Mouse (Mus musculus) lung, adult 2 months (tissue): ENCODE data around the gene Kif5a. TPM values are rescaled to one million over a fixed set of nuclear protein-coding genes. Genes with fewer than 3 reads are reported as not detected.
A peak's percentile ranks its signal among the peaks of the same experiment; 100 is the strongest.

Experiments used
- DNase-seq: peaks from one replicate; pipeline ENCODE4 v3.0.0; 2022
- H3K4me1 ChIP-seq: fragments of 200-500 bp; 2 replicates; pipeline ENCODE4 v1.6.1; 2011; ENCODE audit warnings: low read length; ENCODE audit not compliant: control insufficient read depth, insufficient read depth
- H3K4me3 ChIP-seq: fragments of 200-500 bp; replicated peaks from 2 replicates; pipeline ENCODE3; 2011; ENCODE audit warnings: low read depth, mild to moderate bottlenecking, control low read depth, low read length; ENCODE audit errors: extremely low read depth
- CTCF ChIP-seq: fragments of 200-500 bp; IDR thresholded peaks from 2 replicates; pipeline ENCODE4 v1.5.1; 2011; ENCODE audit warnings: mild to moderate bottlenecking, low read length, control low read depth; ENCODE audit not compliant: insufficient read depth
- POLR2A ChIP-seq: fragments of 200-500 bp; IDR thresholded peaks from 2 replicates; pipeline ENCODE4 v1.6.1; 2011; ENCODE audit warnings: low read depth, mild to moderate bottlenecking, control low read depth, low read length, borderline replicate concordance; ENCODE audit errors: extremely low read depth
- WGBS: fragments of 180-500 bp; shearing (Covaris S2); methylation state at CpG from one replicate; pipeline ENCODE4 v1.1.7; 2018; 5-methylcytosine and 5-hydroxymethylcytosine counted together
- polyA plus RNA-seq: library from polyadenylated mRNA; depleted of rRNA; stranded (reverse); fragments of >200 nt; gene quantifications from 2 replicates; pipeline ENCODE4 v1.2.3, GENCODE M21; 2012

The Kif5a gene
- polyA plus RNA-seq, 1 experiment = 1.3 TPM

DNA sequence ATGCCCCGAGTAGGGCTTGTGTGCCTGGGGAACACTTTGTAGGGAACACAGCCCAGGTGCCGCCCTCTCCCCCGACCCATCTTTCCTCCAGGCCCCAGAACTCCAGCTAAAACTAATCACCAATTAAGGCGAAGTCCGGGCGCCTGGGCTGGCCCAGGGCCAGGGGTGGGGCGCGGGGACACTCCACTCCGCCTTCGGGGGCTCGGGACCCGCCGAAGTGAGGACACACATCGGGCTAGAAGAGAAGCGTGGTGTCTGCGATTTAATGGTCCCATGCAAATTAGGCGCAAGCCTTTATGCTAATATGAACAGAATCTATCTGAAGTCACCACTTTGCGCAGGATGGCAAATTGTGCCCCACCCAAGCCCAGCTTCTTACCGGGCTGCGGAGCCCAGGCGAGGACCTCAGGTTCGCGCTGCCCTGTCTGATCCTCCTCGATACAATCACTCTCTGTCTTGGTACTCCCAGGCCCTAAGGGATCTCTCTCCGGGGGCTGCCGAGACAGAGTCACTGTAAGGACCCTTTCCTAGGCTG lies 74.0 kb downstream of the Kif5a start:
- no peaks in the 10 kb centered on the region for H3K4me1 ChIP-seq
- WGBS = 2% methylated on average over 26 of the region's 26 CpGs
- DNase-seq = peak; percentile 46
- TF ChIP-seq POLR2A (0 out of 2 replicates have a peak, but pooled peaks have one; percentile 11), CTCF (no peak)
- H3K4me3 ChIP-seq = peak overlapping the region; percentile 54

DNA sequence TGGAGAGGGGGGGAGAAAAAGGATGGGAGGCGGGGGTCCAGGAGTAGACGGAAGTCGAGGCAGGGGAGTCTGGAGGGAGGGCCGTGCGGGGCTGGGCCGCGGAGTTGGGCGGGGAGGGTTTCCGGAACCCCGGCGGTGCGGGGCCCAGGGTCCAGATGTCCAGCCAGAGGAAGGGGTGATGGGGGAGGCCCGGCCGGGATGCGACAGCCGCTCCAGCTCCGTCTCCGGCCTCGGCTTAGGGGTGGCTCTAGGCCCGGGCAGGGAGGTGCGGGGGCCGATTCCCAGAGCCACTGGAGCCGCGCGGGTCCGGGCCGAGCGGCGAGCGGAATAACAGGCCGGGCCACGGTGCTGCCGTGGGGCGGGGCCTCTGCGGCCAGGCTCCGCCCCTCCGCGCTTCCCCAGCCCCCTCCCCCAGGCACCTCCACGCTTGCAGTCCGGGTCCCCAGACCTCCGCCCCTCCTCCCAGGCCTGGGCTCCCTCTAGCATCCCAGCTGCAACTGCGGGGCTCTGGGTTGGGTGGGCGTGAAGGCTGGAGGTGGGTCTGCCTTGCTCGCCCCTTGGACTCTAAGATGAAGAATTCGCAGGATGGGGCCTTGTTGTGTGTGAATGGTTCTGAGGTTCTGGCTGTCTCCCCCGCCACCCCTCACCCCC lies 74.6 kb downstream of the Kif5a start:
- under 1% methylated on average over 45 of the region's 46 CpGs for whole genome bisulfite sequencing
- TF ChIP-seq POLR2A (peak; percentile 31; the same call in 1 of the 2 replicates), CTCF (no peak)

DNA sequence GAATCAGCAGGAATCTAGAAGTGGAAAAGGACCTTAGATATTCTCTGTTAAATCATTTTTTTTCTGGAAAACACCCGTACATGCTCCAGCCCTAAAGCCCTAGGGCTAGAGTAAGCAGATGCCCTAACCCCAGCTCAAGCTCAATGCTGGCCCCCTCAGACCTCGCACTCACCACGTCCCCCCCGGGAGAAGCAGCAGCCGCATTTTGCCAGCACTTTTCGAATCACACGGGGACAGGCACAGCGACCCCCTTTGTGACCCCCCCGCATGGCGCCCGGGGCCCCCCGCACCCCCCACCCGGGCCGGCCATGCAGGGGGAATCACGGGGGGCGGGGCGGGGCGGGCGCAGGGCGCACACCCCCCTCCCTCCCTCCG lies 75.1 kb downstream of the Kif5a start:
- no peak for DNase-seq
- Histone ChIP-seq H3K4me3 (no peak overlapping the region), H3K4me1 (no peaks in the 10 kb centered on the region)
- TF ChIP-seq POLR2A (no peak), CTCF (no peak)
- 3% methylated on average over 16 of the region's 21 CpGs for WGBS

More for the DNA sequence above, 74.6 kb downstream of the Kif5a start:
- Histone ChIP-seq H3K4me1 (no peaks in the 10 kb centered on the region), H3K4me3 (peak overlapping the region; percentile 63)
- peak; percentile 51 for DNase-seq

DNA sequence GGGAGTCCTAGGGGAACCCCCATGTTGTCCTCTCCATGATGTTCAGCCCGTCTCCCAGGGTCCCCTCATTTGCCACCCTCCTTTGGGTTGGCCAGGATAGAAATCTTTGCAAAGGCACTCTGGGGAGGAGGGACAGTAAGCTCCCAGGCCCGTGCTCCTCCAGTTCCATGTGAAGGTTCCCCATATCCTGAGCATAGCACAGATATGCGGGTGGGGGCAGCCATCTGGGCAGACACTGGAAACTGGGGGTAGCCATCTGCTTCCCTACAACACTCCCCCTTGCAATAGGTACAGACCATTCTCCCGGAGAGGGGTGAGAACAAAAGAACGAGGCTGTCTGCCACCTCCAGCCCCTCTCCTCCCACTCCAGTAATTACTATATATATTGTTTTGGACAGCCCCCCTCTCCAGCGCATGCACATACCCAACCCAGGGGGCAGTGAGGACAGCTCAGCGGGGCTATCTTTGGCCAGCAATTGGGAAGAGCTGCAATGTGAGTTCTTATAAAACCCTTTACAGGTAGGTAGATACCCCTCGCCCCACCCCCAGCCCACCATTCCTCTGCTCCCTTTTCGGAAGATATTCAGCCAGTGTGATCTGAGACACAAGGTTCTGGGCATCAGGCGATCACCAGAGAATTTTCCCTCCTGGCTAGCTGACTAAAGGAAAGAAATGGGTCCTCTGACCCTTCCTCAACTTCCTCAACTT lies 75.6 kb downstream of the Kif5a start:
- Histone ChIP-seq H3K4me3 (no peak overlapping the region), H3K4me1 (no peaks in the 10 kb centered on the region)
- DNase-seq = no peak
- 64% methylated on average over 10 of the region's 10 CpGs for WGBS
- TF ChIP-seq CTCF (no peak), POLR2A (no peak)

DNA sequence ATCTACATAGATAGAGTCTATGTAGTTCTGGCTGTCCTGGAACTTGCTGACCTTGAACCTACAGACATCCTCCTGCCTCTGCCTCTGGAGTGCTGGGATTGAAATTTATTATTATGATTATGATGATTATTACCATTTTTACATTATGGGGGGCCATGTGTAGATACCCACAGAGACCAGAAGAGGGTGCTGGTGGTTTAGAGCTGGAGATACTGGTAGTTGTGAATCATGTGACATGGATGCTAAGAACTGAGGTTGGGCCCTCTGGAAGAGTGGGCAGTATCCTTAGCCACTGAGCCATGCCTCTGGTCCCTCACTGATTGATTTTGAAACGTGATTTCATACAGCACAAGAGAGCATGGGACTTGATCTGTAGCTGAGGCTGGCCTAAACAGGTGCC lies 76.7 kb downstream of the Kif5a start:
- TF ChIP-seq POLR2A (no peak), CTCF (0 out of 2 replicates have a peak, but pooled peaks have one; percentile 5)

DNA sequence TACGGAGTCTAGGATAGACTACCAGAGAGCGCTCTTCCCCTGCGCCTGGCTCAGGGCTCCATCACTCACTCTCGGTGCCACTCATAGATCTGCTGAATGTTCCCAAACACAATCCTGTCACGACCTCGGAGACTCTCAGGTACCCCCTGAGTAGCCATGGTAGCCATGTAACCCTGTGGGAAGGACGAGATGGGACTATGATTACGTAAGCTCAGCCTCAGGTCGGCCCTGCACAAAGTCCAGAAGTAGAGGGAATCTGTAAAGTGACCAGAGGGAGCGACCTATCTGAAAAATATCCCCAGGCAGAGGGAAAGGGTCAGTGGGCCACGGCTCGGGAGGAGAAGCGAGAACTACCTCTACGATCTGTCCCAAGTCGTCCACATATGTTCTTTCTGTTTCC lies 77.6 kb downstream of the Kif5a start:
- WGBS = 87% methylated on average over 15 of the region's 15 CpGs
- DNase-seq = no peak
- TF ChIP-seq CTCF (no peak), POLR2A (no peak)
- H3K4me3 ChIP-seq = no peak overlapping the region
- H3K4me1 ChIP-seq = no peaks in the 10 kb centered on the region

More for the DNA sequence above, 76.7 kb downstream of the Kif5a start:
- H3K4me1 ChIP-seq = no peaks in the 10 kb centered on the region
- H3K4me3 ChIP-seq = no peak overlapping the region
- no peak for DNase-seq
- 75% methylated on average over 1 of the region's 1 CpGs for WGBS

DNA sequence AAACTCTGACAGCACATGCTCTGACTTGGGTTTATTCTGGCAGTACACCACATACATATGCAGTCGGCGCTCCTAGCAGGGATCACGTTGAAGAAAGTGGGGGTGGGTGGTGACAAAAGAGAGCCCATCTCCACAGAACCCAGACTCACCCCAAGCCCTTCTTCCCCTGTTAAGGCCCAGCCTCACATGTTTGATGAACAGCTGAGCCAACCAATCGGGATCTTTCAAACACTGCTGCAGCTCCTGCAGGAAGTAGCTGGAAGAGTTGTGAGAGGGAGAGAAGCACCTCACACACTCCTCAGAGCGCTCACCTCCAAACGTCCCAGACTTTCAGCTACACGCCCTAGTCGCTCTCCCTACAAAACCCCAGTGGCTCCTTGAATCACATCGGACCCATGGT lies 78.0 kb downstream of the Kif5a start:
- H3K4me1 ChIP-seq = no peaks in the 10 kb centered on the region
- no peak for DNase-seq
- H3K4me3 ChIP-seq = no peak overlapping the region
- 77% methylated on average over 9 of the region's 9 CpGs for WGBS
- TF ChIP-seq CTCF = no peak
- TF ChIP-seq POLR2A = no peak

DNA sequence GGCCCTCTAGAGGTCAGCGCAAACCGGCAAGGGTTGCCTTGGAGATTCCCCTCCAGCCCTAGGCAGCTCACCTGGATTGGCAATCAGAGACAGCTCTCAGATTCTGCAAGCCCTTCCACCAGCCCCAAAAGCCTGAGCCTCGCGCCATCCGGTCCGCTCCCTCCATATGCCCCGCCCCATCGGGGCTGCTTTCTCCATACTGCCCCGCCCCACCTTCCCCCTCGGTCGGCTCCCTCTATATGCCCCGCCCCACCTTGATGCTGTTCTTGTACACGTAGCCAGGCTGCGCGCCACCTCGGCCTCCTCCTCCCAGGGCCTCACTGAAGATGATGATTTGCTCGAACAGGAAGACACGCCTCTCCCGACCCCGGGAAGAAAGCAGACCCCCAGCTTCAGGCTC lies 79.4 kb downstream of the Kif5a start:
- no peaks in the 10 kb centered on the region for H3K4me1 ChIP-seq
- H3K4me3 ChIP-seq = no peak overlapping the region
- DNase-seq = no peak
- TF ChIP-seq POLR2A (no peak), CTCF (no peak)
- 27% methylated on average over 20 of the region's 20 CpGs for WGBS

DNA sequence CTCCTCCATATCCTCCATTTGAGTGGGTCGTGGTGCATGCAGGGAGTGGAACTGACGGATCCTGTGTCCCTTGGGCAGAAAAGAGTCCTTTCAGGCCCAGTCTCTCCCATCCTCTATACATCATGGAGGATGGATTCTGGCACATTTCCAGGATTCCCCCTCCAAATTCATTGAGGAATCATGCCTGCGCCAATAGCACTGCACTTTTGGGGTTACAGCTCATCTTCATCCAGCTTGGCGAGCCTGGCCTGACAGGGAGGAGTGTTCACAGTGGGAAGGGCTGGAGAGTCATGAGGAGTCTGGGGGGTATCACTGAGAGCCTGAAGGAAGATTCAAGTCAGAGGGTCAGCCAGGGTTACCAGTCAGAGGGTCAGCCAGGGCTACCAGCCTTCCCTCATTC lies 80.5 kb downstream of the Kif5a start:
- DNase-seq = no peak
- TF ChIP-seq POLR2A (no peak), CTCF (no peak)
- H3K4me3 ChIP-seq = no peak overlapping the region
- WGBS = 75% methylated on average over 4 of the region's 4 CpGs
- peaks cover 3% of the 10 kb centered on the region; the same call in 1 of the 2 replicates for H3K4me1 ChIP-seq
